Mouse (Mus musculus) liver, embryonic 15.5 days (tissue): ENCODE data around the gene Taf1b. TPM values are rescaled to one million over a fixed set of nuclear protein-coding genes. Genes with fewer than 3 reads are reported as not detected.
"Not testable (repeated sequence)": the region's sequence is repeated elsewhere in the genome, so short reads cannot be mapped to it uniquely, and the experiment has no call there.

Experiments
- ATAC-seq: fragments of 200-750 bp; cut with Nextera tagmentation; 2 replicates; pipeline ENCODE4 v1.8.0; 2017; ENCODE audit warnings: moderate number of reproducible peaks, mild to moderate bottlenecking, moderate library complexity; ENCODE audit not compliant: insufficient read depth
- H3K27ac ChIP-seq: fragments of 300-500 bp; sonication (generic); replicated peaks from 2 replicates; pipeline ENCODE4 v1.5.1; 2015; ENCODE audit warnings: mild to moderate bottlenecking, inconsistent platforms
- H3K27me3 ChIP-seq: fragments of 300-500 bp; sonication (generic); 2 replicates; pipeline ENCODE4 v1.6.1; 2015; ENCODE audit warnings: mild to moderate bottlenecking, inconsistent platforms
- H3K36me3 ChIP-seq: fragments of 300-500 bp; sonication (generic); replicated peaks from 2 replicates; pipeline ENCODE4 v1.6.1; 2015; ENCODE audit warnings: moderate library complexity, mild to moderate bottlenecking, inconsistent platforms
- H3K4me1 ChIP-seq: fragments of 300-500 bp; sonication (generic); replicated peaks from 2 replicates; pipeline ENCODE4 v1.6.1; 2015; ENCODE audit warnings: inconsistent platforms
- H3K4me2 ChIP-seq: fragments of 300-500 bp; sonication (generic); 2 replicates; pipeline ENCODE4 v1.6.1; 2015; ENCODE audit warnings: moderate library complexity, mild to moderate bottlenecking, inconsistent platforms
- H3K4me3 ChIP-seq: fragments of 300-500 bp; sonication (generic); replicated peaks from 2 replicates; pipeline ENCODE4 v1.5.1; 2015; ENCODE audit warnings: mild to moderate bottlenecking, inconsistent platforms
- H3K9ac ChIP-seq: fragments of 300-500 bp; sonication (generic); 2 replicates; pipeline ENCODE4 v1.6.1; 2015; ENCODE audit warnings: moderate library complexity, mild to moderate bottlenecking, inconsistent platforms
- H3K9me3 ChIP-seq: fragments of 300-500 bp; sonication (generic); replicated peaks from 2 replicates; pipeline ENCODE4 v1.6.1; 2016; ENCODE audit warnings: inconsistent platforms
- WGBS: fragments of 180-500 bp; shearing (Covaris S2); methylation state at CpG from one replicate; pipeline ENCODE4 v1.1.7; 2015; ENCODE audit warnings: mixed read lengths; ENCODE audit not compliant: insufficient replicate concordance; 5-methylcytosine and 5-hydroxymethylcytosine counted together
- polyA plus RNA-seq: library from polyadenylated mRNA; unstranded; fragments of >200 nt; fragmentation: Nextera tagmentation; extraction: Ambion mirVana; gene quantifications from 2 replicates; pipeline ENCODE4 v1.2.1, GENCODE M21; 2015

Taf1b gene
- 8.2 and 9.1 TPM in 2 replicates for polyA plus RNA-seq

GRCm38 (mm10) chr12:24498150-24498840 lies at the start of gene Taf1b:
Gene Taf1b, plus strand, starts transcription at chr12:24498359.
- peak; percentile 87 for ATAC-seq
- Histone ChIP-seq H3K4me3 (peak within 1 kb of the TSS; percentile 75), H3K9me3 (no peaks in the 10 kb centered on the region), H3K36me3 (no peaks in the 10 kb centered on the region), H3K4me2 (peak within 1 kb of the TSS; percentile 71), H3K27ac (peak within 1 kb of the TSS; percentile 76; the same call in 1 of the 2 replicates), H3K27me3 (no peaks in the 10 kb centered on the region), H3K4me1 (peaks cover 5% of the 10 kb centered on the region), H3K9ac (peak within 1 kb of the TSS; percentile 67)
- 7% methylated on average over 31 of the region's 31 CpGs for WGBS

- 61% methylated on average over 10 of the region's 10 CpGs for WGBS
- H3K4me2 ChIP-seq, result no peak overlapping the region
- H3K4me3 ChIP-seq, result no peak overlapping the region
- no peaks in the 10 kb centered on the region for H3K9me3 ChIP-seq
- H3K4me1 ChIP-seq, result no peaks in the 10 kb centered on the region
- H3K36me3 ChIP-seq, result no peaks in the 10 kb centered on the region
- no peak overlapping the region for H3K27ac ChIP-seq
- H3K9ac ChIP-seq, result no peak overlapping the region
- ATAC-seq, result no peak
- no peaks in the 10 kb centered on the region for H3K27me3 ChIP-seq
These were observed 37.8 kb upstream of the Taf1b start for GRCm38 (mm10) chr12:24460406-24460805.

GRCm38 (mm10) chr12:24462121-24462520 lies 36.0 kb upstream of the Taf1b start:
- ATAC-seq, H3K4me3 ChIP-seq, H3K9me3 ChIP-seq, H3K27ac ChIP-seq, H3K36me3 ChIP-seq, H3K4me1 ChIP-seq, H3K9ac ChIP-seq, H3K27me3 ChIP-seq, H3K4me2 ChIP-seq: not testable (repeated sequence)
- 17% methylated on average over 4 of the region's 4 CpGs for WGBS

DNA sequence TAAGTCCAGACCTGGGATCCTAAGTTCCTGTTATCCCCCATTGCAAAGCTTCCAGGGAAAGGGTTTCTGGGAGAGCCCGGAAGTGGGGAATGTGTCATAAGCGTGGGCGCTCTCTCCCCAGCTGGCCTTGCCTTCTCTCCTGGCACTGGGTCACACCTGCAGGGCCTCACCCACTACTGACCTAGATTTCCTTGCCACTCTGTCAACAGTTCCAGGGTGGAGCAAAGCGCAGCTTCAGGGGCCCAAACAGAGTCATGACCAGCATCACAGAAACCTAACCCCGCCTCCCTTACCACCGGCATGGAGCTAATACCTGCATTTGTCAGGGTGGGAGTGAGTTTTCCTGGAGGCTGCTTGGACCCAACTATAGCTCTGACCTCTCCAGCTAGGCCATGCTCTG lies 34.7 kb upstream of the Taf1b start:
- not testable (repeated sequence) for ATAC-seq, H3K4me3 ChIP-seq, H3K27me3 ChIP-seq, H3K27ac ChIP-seq, H3K36me3 ChIP-seq, H3K9me3 ChIP-seq, H3K9ac ChIP-seq, H3K4me2 ChIP-seq, H3K4me1 ChIP-seq
- 78% methylated on average over 6 of the region's 6 CpGs for WGBS

DNA sequence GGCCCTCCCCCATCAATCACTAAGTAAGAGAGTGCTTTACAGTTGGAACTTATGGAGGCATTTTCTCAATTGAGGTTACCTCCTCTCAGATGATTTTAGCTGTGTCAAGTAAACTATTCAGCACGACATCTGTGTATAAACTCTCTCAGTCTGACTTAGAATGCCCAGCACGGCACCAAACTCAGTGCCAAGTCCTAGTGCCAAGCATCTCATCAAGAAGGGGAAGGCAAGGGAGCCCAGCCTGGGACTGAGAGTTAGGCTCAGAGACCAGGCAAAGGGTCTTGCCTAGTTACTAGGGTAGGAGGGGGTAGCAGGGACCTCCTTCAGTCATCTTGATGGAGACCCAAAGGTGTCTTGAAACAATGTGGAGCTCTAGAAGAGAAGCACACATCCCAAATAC lies 29.2 kb upstream of the Taf1b start:
- no peaks in the 10 kb centered on the region for H3K36me3 ChIP-seq
- no peaks in the 10 kb centered on the region for H3K27me3 ChIP-seq
- H3K9ac ChIP-seq, result no peak overlapping the region
- no peaks in the 10 kb centered on the region for H3K4me1 ChIP-seq
- H3K27ac ChIP-seq, result no peak overlapping the region
- no peak for ATAC-seq
- no peaks in the 10 kb centered on the region for H3K9me3 ChIP-seq
- no peak overlapping the region for H3K4me2 ChIP-seq
- no peak overlapping the region for H3K4me3 ChIP-seq
- 68% methylated on average over 2 of the region's 2 CpGs for WGBS

- H3K9me3 ChIP-seq, result no peaks in the 10 kb centered on the region
- no peak overlapping the region for H3K9ac ChIP-seq
- H3K4me1 ChIP-seq, result no peaks in the 10 kb centered on the region
- no peak for ATAC-seq
- no peaks in the 10 kb centered on the region for H3K27me3 ChIP-seq
- 13% methylated on average over 4 of the region's 4 CpGs for WGBS
- H3K4me3 ChIP-seq, result no peak overlapping the region
- H3K27ac ChIP-seq, result no peak overlapping the region
- H3K36me3 ChIP-seq, result no peaks in the 10 kb centered on the region
- H3K4me2 ChIP-seq, result no peak overlapping the region
These were observed 27.2 kb upstream of the Taf1b start for GRCm38 (mm10) chr12:24470943-24471342.

DNA sequence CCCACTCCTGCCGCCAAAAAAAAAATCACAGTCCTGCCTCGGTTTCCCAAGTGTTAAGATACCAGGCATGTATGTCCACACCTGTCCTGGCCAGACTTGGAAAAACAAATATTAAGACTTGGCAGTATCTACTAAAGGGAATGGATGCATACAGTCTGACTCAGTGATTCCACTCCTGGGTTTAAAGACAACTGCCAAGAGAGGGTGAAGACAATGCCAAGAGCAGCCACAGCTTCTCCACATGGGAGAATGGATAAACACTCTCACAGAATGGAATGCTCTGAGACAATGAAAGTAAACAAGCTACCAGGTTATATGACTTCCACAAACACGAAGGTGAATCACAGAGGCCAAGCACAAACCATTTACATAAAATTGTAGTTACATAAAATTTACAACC lies 24.9 kb upstream of the Taf1b start:
- no peak for ATAC-seq
- Histone ChIP-seq H3K36me3 (no peaks in the 10 kb centered on the region), H3K4me2 (no peak overlapping the region), H3K9me3 (no peaks in the 10 kb centered on the region), H3K9ac (no peak overlapping the region), H3K4me1 (no peaks in the 10 kb centered on the region), H3K27ac (no peak overlapping the region), H3K27me3 (no peaks in the 10 kb centered on the region), H3K4me3 (no peak overlapping the region)
- WGBS, result 41% methylated on average over 3 of the region's 3 CpGs

- no peak for ATAC-seq
- no peak overlapping the region for H3K27ac ChIP-seq
- no peak overlapping the region for H3K4me3 ChIP-seq
- no peaks in the 10 kb centered on the region for H3K36me3 ChIP-seq
- no peaks in the 10 kb centered on the region for H3K4me1 ChIP-seq
- H3K9me3 ChIP-seq, result no peaks in the 10 kb centered on the region
- H3K27me3 ChIP-seq, result no peaks in the 10 kb centered on the region
- 72% methylated on average over 4 of the region's 4 CpGs for WGBS
- no peak overlapping the region for H3K4me2 ChIP-seq
- H3K9ac ChIP-seq, result no peak overlapping the region
These were observed 13.2 kb upstream of the Taf1b start for GRCm38 (mm10) chr12:24484930-24485329.

DNA sequence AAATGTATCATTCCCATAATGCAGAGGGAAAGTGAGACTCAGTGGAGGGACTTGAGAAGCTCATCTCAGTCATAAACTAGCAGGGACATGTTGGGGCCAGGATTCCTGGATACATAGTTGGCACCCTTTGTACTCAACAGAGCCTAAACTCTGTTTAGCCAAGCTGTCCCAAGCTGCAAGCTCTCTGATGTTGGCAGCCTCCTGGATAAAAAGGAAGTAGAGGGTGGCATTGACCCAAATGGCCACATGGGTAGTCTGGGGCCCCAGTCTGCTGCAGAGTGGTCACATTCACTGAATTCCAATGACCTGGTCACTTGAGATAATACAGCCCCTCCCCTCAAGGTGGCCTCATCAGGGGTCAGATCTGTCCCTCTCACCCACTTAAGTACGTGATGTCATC lies 11.3 kb upstream of the Taf1b start:
- 45% methylated on average over 1 of the region's 1 CpGs for WGBS
- no peak for ATAC-seq
- Histone ChIP-seq H3K36me3 (no peaks in the 10 kb centered on the region), H3K4me3 (no peak overlapping the region), H3K4me1 (no peaks in the 10 kb centered on the region), H3K9me3 (no peaks in the 10 kb centered on the region), H3K4me2 (no peak overlapping the region), H3K27me3 (no peaks in the 10 kb centered on the region), H3K9ac (no peak overlapping the region), H3K27ac (no peak overlapping the region)

DNA sequence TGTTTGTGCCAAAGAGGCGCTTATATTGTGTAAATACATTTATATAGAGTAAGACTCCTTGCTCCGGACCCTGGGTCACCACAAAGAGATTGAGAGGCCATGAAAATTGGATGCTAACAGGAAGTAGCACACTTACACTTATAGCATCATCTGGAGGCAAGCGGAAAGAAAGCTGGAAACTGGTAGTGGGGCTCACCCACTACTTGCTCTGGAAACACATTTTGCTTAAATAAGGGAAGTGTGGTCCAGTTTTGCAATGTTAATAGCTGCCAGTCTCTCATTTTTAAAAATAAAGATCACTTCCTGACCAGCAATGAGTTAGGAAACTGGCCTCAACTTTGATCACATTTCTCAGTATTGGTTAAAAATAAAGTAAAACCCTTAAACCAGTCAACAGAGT lies 5.7 kb upstream of the Taf1b start:
- H3K4me1 ChIP-seq, ATAC-seq: not testable (repeated sequence)
- WGBS, result 54% methylated on average over 3 of the region's 3 CpGs

GRCm38 (mm10) chr12:24493011-24493410 lies 5.1 kb upstream of the Taf1b start:
- Histone ChIP-seq H3K4me1 (peaks cover 3% of the 10 kb centered on the region; the same call in 1 of the 2 replicates), H3K9me3 (no peaks in the 10 kb centered on the region), H3K9ac (no peak overlapping the region), H3K4me3 (peak overlapping the region; percentile 15; the same call in 1 of the 2 replicates), H3K36me3 (no peaks in the 10 kb centered on the region), H3K4me2 (peak overlapping the region; percentile 46), H3K27ac (no peak overlapping the region), H3K27me3 (no peaks in the 10 kb centered on the region)
- no peak for ATAC-seq
- 58% methylated on average over 9 of the region's 9 CpGs for WGBS

More for the DNA sequence above, 5.7 kb upstream of the Taf1b start:
- H3K4me2 ChIP-seq, H3K36me3 ChIP-seq, H3K9me3 ChIP-seq, H3K4me3 ChIP-seq, H3K27me3 ChIP-seq, H3K27ac ChIP-seq, H3K9ac ChIP-seq: not testable (repeated sequence)

- Histone ChIP-seq H3K9me3 (no peaks in the 10 kb centered on the region), H3K4me1 (peaks cover 7% of the 10 kb centered on the region), H3K27me3 (no peaks in the 10 kb centered on the region), H3K4me2 (peak overlapping the region; percentile 46), H3K36me3 (no peaks in the 10 kb centered on the region), H3K4me3 (peak overlapping the region; percentile 15; the same call in 1 of the 2 replicates), H3K27ac (no peak overlapping the region), H3K9ac (no peak overlapping the region)
- 53% methylated on average over 30 of the region's 30 CpGs for WGBS
- no peak for ATAC-seq
These were observed 4.7 kb upstream of the Taf1b start for GRCm38 (mm10) chr12:24493412-24493811.
